Mouse (Mus musculus): ENCODE data around the gene Socs5.

- TF ChIP-seq CTCF (IDR thresholded peaks at IDR 0.05; ENCODE audit: low read depth, low read length), result no peak
- TF ChIP-seq EP300 (IDR thresholded peaks at IDR 0.05; ENCODE audit: insufficient read depth, low read depth, low read length), result no peak
Measured at GRCm38 (mm10) chr17:87112852-87113592, 5.5 kb downstream of the Socs5 start.

Data from ES-Bruce4 (cell line).